Mouse (Mus musculus) gastrocnemius, adult 18-20 months (tissue): ENCODE data around the gene Ccdc184. TPM values are rescaled to one million over a fixed set of nuclear protein-coding genes. Genes with fewer than 3 reads are reported as not detected.

Experiments used
- DNase-seq: peaks from one replicate; pipeline ENCODE4 v3.0.0; 2021; ENCODE audit warnings: low spot score
- long read RNA-seq, 2 experiments: library from polyadenylated mRNA; stranded (forward); transcript quantifications; one replicate each; pipeline ENCODE4 v2.0.0; 2021
- total RNA-seq, 2 experiments: library from RNA; stranded (reverse); gene quantifications; 2 replicates each; pipeline ENCODE4 v1.2.3; 2021

The Ccdc184 gene
- not detected for total RNA-seq
- long read RNA-seq, experiment 1, result 0 reads
- long read RNA-seq, experiment 2, partial matches to known transcripts, result 0 of 1 reads
- long read RNA-seq, experiment 2, other reads (novel, unspliced or antisense), result 0 of 1 reads

GRCm38 (mm10) chr15:98166963-98167644, at the start of gene Ccdc184:
TSS of gene Ccdc184 (plus strand) at chr15:98167158.
- DNase-seq, result no peak

- DNase-seq, result peak; percentile 80
These were observed 47.6 kb upstream of the Ccdc184 start for GRCm38 (mm10) chr15:98119363-98119762.

- DNase-seq, result no peak
These were observed 46.1 kb upstream of the Ccdc184 start for GRCm38 (mm10) chr15:98120831-98121230.

GRCm38 (mm10) chr15:98131001-98131400, 36.0 kb upstream of the Ccdc184 start:
- DNase-seq, result peak; percentile 83

GRCm38 (mm10) chr15:98131451-98131850, 35.5 kb upstream of the Ccdc184 start:
- no peak for DNase-seq

- DNase-seq, result no peak
These were observed 34.9 kb upstream of the Ccdc184 start for GRCm38 (mm10) chr15:98131942-98132655.

GRCm38 (mm10) chr15:98133471-98133870, 33.5 kb upstream of the Ccdc184 start:
- no peak for DNase-seq

GRCm38 (mm10) chr15:98134034-98134433, 32.9 kb upstream of the Ccdc184 start:
- no peak for DNase-seq

GRCm38 (mm10) chr15:98134666-98135065, 32.3 kb upstream of the Ccdc184 start:
- DNase-seq, result no peak

- no peak for DNase-seq
These were observed 31.3 kb upstream of the Ccdc184 start for GRCm38 (mm10) chr15:98135671-98136070.

- DNase-seq, result no peak
These were observed 30.1 kb upstream of the Ccdc184 start for GRCm38 (mm10) chr15:98136871-98137270.

- DNase-seq, result no peak
These were observed 27.2 kb upstream of the Ccdc184 start for GRCm38 (mm10) chr15:98139763-98140162.

- DNase-seq, result peak; percentile 56
These were observed 26.1 kb upstream of the Ccdc184 start for GRCm38 (mm10) chr15:98140809-98141208.

GRCm38 (mm10) chr15:98142515-98142914, 24.4 kb upstream of the Ccdc184 start:
- DNase-seq, result no peak

- no peak for DNase-seq
These were observed 22.0 kb upstream of the Ccdc184 start for GRCm38 (mm10) chr15:98144861-98145507.

GRCm38 (mm10) chr15:98145559-98146181, 21.3 kb upstream of the Ccdc184 start:
- DNase-seq, result peak; percentile 92

GRCm38 (mm10) chr15:98148356-98148755, 18.6 kb upstream of the Ccdc184 start:
- no peak for DNase-seq

GRCm38 (mm10) chr15:98149166-98149602, 17.8 kb upstream of the Ccdc184 start:
- peak; percentile 79 for DNase-seq

- DNase-seq, result no peak
These were observed 14.0 kb upstream of the Ccdc184 start for GRCm38 (mm10) chr15:98152916-98153315.

GRCm38 (mm10) chr15:98153625-98154024, 13.3 kb upstream of the Ccdc184 start:
- no peak for DNase-seq

- no peak for DNase-seq
These were observed 12.8 kb upstream of the Ccdc184 start for GRCm38 (mm10) chr15:98154146-98154545.

GRCm38 (mm10) chr15:98154631-98155030, 12.3 kb upstream of the Ccdc184 start:
- no peak for DNase-seq
